Mouse (Mus musculus): ENCODE results near the gene Tmprss12. TPM values are rescaled to one million over a fixed set of nuclear protein-coding genes. Genes with fewer than 3 reads are reported as not detected.
"Not testable (repeated sequence)": the region's sequence is repeated elsewhere in the genome, so short reads cannot be mapped to it uniquely, and the experiment has no call there.

Gene Tmprss12
- total RNA-seq (2021), result not detected
- long read RNA-seq, experiment 1, result 0 reads
- long read RNA-seq, experiment 2, result 0 reads

- DNase-seq, result no peak
Observed at GRCm38 (mm10) chr15:100280626-100281025, at the start of gene Tmprss12. Gene Tmprss12, plus strand, starts transcription at chr15:100280837.

GRCm38 (mm10) chr15:100231616-100232525, 48.8 kb upstream of the Tmprss12 start:
- DNase-seq, result peak; percentile 11

DNA sequence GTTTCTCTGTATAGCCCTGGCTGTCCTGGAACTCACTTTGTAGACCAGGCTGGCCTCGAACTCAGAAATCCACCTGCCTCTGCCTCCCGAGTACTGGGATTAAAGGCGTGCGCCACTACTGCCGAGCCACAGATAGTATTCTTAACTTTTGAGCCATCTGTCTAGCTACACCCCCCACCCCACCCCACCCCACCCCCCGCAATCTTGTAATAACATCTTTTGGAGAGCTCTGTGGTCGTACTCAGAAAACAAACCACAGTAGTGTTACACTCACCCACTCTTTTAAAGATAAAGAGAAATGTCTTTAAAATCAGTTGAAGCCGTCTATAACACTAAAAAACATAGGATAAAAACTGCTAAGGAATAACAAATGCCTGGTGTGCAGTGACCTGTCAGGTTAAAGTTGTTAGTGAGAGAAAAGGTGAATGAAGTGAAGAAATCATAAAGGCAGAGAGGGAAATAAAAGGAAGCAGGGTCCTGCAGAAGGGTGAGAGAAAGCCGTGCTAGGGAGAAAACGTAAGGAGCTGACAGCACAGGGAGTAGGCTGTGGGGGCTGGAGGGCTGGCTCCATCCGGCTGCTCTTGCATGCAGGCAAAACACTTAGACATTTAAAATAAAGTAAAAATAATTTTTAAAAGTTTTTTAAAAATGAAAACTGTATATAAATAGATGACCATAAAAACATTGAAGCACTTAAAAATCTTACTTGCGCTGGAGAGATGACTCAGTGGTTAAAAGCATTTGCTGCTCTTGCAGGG, 45.2 kb upstream of the Tmprss12 start:
- DNase-seq, result no peak

GRCm38 (mm10) chr15:100236952-100237351, 43.7 kb upstream of the Tmprss12 start:
- no peak for DNase-seq

- DNase-seq, result no peak
Observed at GRCm38 (mm10) chr15:100241780-100242179, 38.9 kb upstream of the Tmprss12 start.

- no peak for DNase-seq
Observed at GRCm38 (mm10) chr15:100245951-100246350, 34.7 kb upstream of the Tmprss12 start.

GRCm38 (mm10) chr15:100247296-100247695, 33.3 kb upstream of the Tmprss12 start:
- DNase-seq, result no peak

GRCm38 (mm10) chr15:100248665-100249433, 31.8 kb upstream of the Tmprss12 start:
- DNase-seq, result no peak

DNA sequence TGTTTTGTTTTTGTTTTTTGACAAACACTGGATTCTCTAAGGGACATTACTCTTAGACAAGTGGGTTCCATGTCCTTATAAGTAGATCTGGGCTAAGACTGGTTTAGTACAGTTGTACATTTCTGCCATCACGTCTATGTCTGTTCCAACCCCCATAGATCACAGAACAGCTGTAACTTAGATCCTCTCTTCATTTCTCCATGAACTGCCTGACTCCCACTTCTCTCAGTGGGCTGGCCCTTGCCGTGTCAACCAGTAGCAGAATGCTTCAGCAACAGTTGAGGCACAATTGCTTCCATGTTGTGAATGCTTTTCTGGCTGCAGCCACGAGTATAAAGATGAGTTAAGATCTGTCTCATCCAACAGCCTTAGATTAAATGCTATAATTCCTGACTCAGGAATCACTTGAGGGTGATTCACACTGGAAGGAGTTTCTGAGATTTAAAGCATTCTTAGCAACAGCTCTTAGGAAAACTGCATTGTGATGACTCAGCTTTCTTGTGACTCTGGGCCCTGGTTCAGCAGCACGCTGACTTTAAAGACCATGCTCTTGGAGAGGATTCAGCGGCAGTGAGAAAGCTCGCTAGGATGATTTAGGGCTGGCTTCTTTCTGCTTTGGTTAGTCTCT, 29.4 kb upstream of the Tmprss12 start:
- peak; percentile 31 for DNase-seq

DNA sequence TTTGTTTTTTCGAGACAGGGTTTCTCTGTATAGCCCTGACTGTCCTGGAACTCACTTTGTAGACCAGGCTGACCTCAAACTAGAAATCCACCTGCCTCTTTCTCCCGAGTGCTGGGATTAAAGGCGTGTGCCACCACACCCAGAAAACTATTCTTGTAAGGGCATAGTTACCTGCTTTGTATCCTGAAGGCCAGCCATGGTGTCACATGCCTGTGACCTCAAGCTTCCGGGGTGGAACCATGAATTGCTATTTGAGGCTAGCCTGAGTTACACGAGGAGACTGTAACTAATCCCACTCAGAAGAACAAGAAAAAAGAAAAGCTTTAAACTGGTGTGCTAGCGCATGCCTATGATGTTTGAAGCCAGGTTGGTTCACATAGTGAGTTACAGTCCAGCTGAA, 24.3 kb upstream of the Tmprss12 start:
- DNase-seq, result no peak

DNA sequence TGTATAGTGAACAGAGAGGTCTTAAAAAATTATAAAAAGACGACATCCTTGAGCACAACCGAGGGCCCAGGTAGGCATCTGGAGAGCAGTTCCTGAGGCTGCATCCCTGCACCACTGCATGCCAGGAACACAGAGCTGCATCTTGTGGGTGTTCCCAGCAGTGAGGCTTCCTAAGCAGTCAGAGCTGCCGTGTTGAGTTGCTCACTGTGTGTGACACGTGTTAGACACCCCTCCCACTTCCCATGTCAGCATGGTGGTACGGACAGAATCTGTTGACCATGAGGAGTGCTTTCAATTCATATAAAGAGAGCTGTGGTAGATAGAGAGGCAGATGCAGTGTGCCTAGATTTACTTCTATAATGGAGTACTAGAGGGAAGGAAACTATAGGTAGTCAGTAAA, 23.3 kb upstream of the Tmprss12 start:
- no peak for DNase-seq

DNA sequence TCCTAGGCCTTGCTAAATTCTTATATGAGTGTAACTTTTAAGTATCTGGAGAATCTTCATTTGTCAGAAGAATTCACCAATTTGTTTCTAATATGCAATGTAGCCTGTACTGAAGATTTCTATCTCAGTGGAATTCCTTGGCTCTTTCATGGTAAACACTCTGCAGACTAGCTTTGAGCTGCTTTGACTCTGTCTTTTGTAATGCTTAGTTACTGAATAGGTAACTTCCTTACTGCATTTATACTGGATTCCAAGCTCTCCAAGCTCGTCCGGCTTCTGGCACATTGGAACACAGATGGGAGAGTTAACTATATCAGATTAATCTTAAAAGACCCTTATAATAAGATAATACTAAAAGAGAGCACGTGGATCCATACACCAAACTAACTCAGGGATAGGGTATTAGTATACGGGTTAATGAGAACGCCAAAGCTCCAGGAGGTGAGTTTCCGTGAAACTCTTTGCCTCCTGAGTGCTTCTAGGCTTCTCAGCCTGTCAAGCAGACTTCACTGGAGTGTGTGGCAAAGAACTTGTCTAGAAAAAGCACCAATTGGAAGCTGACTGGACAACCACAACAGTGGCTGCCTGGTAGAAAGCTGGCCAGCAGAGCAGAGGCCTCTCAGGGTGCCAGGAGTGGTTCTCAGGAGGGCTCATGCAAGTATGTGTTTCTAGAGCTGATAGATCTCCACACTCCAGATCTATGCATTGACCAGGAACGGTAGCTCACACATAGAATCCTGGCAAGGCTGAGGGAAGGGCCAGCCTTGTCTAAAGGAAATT, 21.8 kb upstream of the Tmprss12 start:
- no peak for DNase-seq

DNA sequence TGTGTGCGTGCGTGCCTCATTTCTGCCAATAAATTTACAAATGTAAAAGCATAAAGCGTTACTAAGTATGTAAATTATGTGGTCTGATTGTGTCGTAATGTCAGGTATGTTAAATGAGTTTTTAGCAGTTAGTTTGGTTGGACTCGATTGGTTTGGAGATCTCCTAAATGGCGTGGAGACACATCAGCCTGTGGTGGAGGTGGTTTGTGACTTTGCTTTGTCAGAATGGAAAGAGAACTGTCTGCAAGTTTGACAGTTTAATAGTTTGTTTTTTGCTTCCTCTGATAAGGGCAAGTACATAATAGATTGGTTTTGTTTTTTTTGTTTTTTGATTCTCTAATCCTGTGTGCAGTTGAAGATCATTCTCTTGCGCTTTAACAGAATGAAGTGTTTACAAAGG, 20.3 kb upstream of the Tmprss12 start:
- not testable (repeated sequence) for DNase-seq

- no peak for DNase-seq
Observed at GRCm38 (mm10) chr15:100263246-100263905, 17.3 kb upstream of the Tmprss12 start.

GRCm38 (mm10) chr15:100265586-100266325, 14.9 kb upstream of the Tmprss12 start:
- DNase-seq, result no peak

GRCm38 (mm10) chr15:100268916-100269315, 11.7 kb upstream of the Tmprss12 start:
- no peak for DNase-seq

- no peak for DNase-seq
Observed at GRCm38 (mm10) chr15:100269776-100270175, 10.9 kb upstream of the Tmprss12 start.

GRCm38 (mm10) chr15:100270609-100271008, 10.0 kb upstream of the Tmprss12 start:
- not testable (repeated sequence) for DNase-seq

DNA sequence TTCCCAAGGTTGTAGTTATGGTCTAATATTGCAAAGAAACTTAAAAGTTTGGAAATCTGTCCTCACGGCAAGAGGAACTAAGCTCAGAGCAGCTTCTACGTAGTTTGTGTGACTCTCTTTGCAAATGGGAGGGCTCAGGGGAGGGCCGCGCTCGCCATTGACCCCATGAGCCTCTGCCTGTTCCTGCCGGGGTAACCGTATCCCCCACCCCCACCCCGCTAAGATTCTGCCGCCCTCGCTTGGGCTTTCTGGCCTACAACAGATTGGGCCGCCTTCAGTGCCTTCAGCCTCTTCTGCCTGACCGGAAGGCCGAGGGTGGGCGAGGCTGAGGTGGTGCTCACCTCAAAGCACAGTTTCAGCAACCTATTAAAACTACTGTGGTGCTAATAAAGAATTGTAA, 9.2 kb upstream of the Tmprss12 start:
- DNase-seq, result no peak
